Mouse (Mus musculus) intestine, postnatal 0 days (tissue): ENCODE results near the gene Col6a6. TPM values are rescaled to one million over a fixed set of nuclear protein-coding genes. Genes with fewer than 3 reads are reported as not detected.

Experiments used
- ATAC-seq: fragments of 200-750 bp; cut with Nextera tagmentation; 2 replicates; pipeline ENCODE4 v1.8.0; 2017; ENCODE audit warnings: mild to moderate bottlenecking, moderate TSS enrichment, moderate library complexity
- H3K27ac ChIP-seq: fragments of 300-500 bp; sonication (generic); 2 replicates; pipeline ENCODE4 v1.5.1; 2014; ENCODE audit warnings: mild to moderate bottlenecking, low read depth, low read length, moderate library complexity
- H3K27me3 ChIP-seq: fragments of 300-500 bp; sonication (generic); replicated peaks from 2 replicates; pipeline ENCODE4 v1.6.1; 2014; ENCODE audit warnings: low read length, mixed read lengths; ENCODE audit not compliant: control insufficient read depth, insufficient read depth
- H3K36me3 ChIP-seq: fragments of 300-500 bp; sonication (generic); 2 replicates; pipeline ENCODE4 v1.6.1; 2014; ENCODE audit warnings: mild to moderate bottlenecking, moderate library complexity; ENCODE audit not compliant: control insufficient read depth, insufficient read depth
- H3K4me1 ChIP-seq: fragments of 300-500 bp; sonication (generic); replicated peaks from 2 replicates; pipeline ENCODE4 v1.6.1; 2014; ENCODE audit warnings: antibody characterized with exemption, low read length, mixed read lengths; ENCODE audit not compliant: control insufficient read depth, insufficient read depth
- H3K4me2 ChIP-seq: fragments of 300-500 bp; sonication (generic); replicated peaks from 2 replicates; pipeline ENCODE4 v1.6.1; 2014; ENCODE audit warnings: low read depth, mild to moderate bottlenecking, moderate library complexity
- H3K4me3 ChIP-seq: fragments of 300-500 bp; sonication (generic); 2 replicates; pipeline ENCODE4 v1.5.1; 2014; ENCODE audit warnings: low read depth, low read length
- H3K9ac ChIP-seq: fragments of 300-500 bp; sonication (generic); 2 replicates; pipeline ENCODE4 v1.6.1; 2014; ENCODE audit warnings: mild to moderate bottlenecking, low read depth, low read length
- H3K9me3 ChIP-seq: fragments of 300-500 bp; sonication (generic); 2 replicates; pipeline ENCODE4 v1.6.1; 2016; ENCODE audit warnings: mixed run types; ENCODE audit not compliant: control insufficient read depth
- CTCF ChIP-seq: sonication (generic); IDR thresholded peaks from 2 replicates; pipeline ENCODE4 v1.5.1; 2016; ENCODE audit warnings: low read depth, mild to moderate bottlenecking, control low read depth, antibody characterized with exemption, moderate library complexity
- WGBS: fragments of 180-500 bp; shearing (Covaris S2); extraction: QIAGEN DNeasy Blood & Tissue Kit; methylation state at CpG from one replicate; pipeline ENCODE4 v1.1.7; 2014; 5-methylcytosine and 5-hydroxymethylcytosine counted together
- polyA plus RNA-seq: library from polyadenylated mRNA; unstranded; fragments of >200 nt; fragmentation: Nextera tagmentation; extraction: Ambion mirVana; gene quantifications from 2 replicates; pipeline ENCODE4 v1.2.1, GENCODE M21; 2015

Gene Col6a6
- polyA plus RNA-seq, 1 experiment from 2014 or later, result 0.14 TPM

DNA sequence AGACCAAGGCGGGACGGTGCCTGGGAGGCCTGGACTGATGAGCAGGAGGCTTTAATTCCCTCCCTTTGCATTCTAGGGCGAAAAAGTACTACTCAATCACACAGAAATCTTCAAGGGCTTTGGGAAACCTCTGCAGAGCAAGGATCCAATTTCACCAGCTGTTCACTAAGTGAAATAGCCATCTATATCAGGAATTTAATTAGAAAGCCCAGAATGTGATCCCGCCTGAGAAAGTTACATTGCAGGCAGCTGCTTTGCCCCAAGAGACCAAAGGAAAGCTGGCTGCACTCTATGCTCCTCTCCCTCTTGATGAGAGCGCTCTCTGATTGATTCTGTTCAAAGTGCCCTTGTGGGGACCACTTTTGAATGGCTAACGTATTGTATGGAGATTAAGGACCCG, 16.5 kb downstream of the Col6a6 start:
- Histone ChIP-seq H3K4me3 (no peak overlapping the region), H3K4me2 (no peak overlapping the region), H3K9ac (no peak overlapping the region), H3K9me3 (no peaks in the 10 kb centered on the region), H3K27me3 (no peaks in the 10 kb centered on the region), H3K36me3 (no peaks in the 10 kb centered on the region), H3K27ac (no peak overlapping the region), H3K4me1 (no peaks in the 10 kb centered on the region)
- no peak for TF ChIP-seq CTCF
- no peak for ATAC-seq
- WGBS, result 60% methylated on average over 7 of the region's 7 CpGs

DNA sequence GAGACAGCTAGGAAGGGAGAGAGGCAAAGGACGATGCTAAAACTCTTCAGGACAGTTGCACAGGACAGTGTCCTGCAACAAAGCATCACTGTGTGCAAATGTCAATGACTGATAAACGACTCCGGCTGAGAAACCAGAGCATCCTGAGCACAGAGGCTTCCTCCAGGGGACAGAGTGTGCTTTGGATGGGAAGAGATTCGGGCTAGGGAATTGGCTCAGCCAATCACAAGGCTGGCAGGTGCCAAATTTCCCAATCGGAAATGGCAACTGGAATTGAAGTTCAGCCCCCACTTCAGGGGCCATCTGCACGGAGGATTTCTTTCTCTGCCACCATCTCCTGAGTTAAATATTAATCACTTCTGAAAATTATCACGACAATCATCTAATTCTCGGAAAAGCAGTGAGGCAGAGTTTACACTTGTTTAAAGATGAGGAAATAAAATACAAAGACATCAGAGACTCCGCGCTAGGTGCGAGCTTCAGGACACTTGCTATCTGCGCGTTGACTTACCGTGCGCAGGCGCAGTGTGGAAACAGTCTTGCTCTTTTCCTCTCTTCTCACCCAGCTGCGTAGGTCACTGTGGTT, 18.9 kb downstream of the Col6a6 start:
- TF ChIP-seq CTCF, result no peak
- Histone ChIP-seq H3K36me3 (no peaks in the 10 kb centered on the region), H3K9ac (no peak overlapping the region), H3K9me3 (no peaks in the 10 kb centered on the region), H3K4me3 (no peak overlapping the region), H3K4me2 (no peak overlapping the region), H3K27ac (no peak overlapping the region), H3K27me3 (no peaks in the 10 kb centered on the region), H3K4me1 (no peaks in the 10 kb centered on the region)
- 56% methylated on average over 17 of the region's 17 CpGs for WGBS
- ATAC-seq, result no peak

DNA sequence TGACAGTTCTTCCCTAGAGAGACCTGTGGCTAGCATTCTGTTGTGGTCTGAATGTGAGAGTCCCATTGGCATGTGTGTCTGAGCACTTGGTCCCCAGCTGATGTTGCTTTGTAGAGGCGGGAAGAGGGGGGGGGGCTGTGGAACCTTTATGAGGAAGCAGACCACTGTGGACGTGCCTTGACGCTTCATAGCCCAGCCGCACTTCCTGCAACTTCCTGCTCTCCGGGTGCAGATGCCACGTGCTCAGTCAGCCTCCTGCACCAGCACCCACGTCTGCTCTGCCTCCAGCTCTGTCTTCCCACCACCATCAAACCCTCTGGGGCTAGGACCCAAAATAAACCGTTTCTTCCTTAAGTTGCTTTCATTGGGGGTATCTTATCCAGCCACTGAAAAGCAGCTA, 24.5 kb downstream of the Col6a6 start:
- Histone ChIP-seq H3K4me3 (no peak overlapping the region), H3K9me3 (no peaks in the 10 kb centered on the region), H3K27me3 (no peaks in the 10 kb centered on the region), H3K36me3 (no peaks in the 10 kb centered on the region), H3K4me2 (no peak overlapping the region), H3K9ac (no peak overlapping the region), H3K27ac (no peak overlapping the region), H3K4me1 (no peaks in the 10 kb centered on the region)
- ATAC-seq, result no peak
- TF ChIP-seq CTCF, result no peak
- 84% methylated on average over 8 of the region's 8 CpGs for WGBS

DNA sequence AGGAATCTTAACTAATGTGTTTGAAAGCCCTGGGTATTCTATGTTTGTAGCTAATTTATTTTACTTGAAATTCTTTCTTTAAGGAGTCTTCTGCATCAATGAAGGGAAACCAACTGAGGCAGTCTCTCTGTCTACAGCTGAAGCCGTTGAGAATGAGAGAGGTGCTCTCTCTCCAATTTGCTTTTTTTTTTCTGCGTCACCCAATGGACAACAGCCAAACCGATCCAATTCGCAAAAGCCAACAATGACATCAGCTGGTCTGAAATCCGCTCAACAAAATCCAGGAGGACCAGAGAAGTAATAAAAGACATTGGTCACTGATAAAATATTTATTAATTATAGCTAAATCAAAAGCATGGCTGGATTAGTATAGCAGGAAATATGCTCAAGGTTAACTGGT, 26.5 kb downstream of the Col6a6 start:
- Histone ChIP-seq H3K27me3 (no peaks in the 10 kb centered on the region), H3K36me3 (no peaks in the 10 kb centered on the region), H3K4me2 (no peak overlapping the region), H3K4me1 (no peaks in the 10 kb centered on the region), H3K9ac (no peak overlapping the region), H3K27ac (no peak overlapping the region), H3K9me3 (no peaks in the 10 kb centered on the region), H3K4me3 (no peak overlapping the region)
- no peak for ATAC-seq
- no peak for TF ChIP-seq CTCF
- 87% methylated on average over 5 of the region's 5 CpGs for WGBS

- Histone ChIP-seq H3K4me2 (no peak overlapping the region), H3K4me1 (no peaks in the 10 kb centered on the region), H3K9me3 (no peaks in the 10 kb centered on the region), H3K27me3 (0 out of 2 replicates have a peak, but pooled peaks cover 3% of the 10 kb centered on the region), H3K4me3 (no peak overlapping the region), H3K27ac (no peak overlapping the region), H3K36me3 (no peaks in the 10 kb centered on the region), H3K9ac (no peak overlapping the region)
- ATAC-seq, result no peak
- no peak for TF ChIP-seq CTCF
- 87% methylated on average over 5 of the region's 5 CpGs for WGBS
Observed at GRCm38 (mm10) chr9:105800286-105800685, 27.7 kb downstream of the Col6a6 start.

DNA sequence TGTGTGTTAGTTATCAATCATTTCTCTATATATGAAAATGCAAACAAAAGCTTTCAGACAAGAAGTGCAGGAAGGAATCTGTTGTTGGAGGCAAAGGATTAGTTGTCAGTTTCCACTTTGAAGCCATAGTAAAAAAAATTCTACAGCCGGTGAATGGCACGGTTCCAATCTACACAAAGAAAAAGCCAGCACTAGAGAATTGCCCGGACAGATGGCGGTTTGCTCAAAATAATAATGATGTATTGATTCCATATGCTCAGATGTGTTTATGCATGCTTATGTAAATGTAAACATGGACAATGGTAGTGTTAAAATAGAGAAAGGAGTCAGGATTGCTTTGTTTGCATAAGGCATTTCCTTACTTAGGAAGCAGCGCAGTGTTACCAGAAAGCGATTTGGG, 31.8 kb downstream of the Col6a6 start:
- Histone ChIP-seq H3K9me3 (no peaks in the 10 kb centered on the region), H3K9ac (no peak overlapping the region), H3K27ac (no peak overlapping the region), H3K4me2 (no peak overlapping the region), H3K36me3 (no peaks in the 10 kb centered on the region), H3K27me3 (0 out of 2 replicates have a peak, but pooled peaks cover 3% of the 10 kb centered on the region), H3K4me3 (no peak overlapping the region), H3K4me1 (no peaks in the 10 kb centered on the region)
- ATAC-seq, result no peak
- WGBS, result 39% methylated on average over 6 of the region's 6 CpGs
- TF ChIP-seq CTCF, result no peak

DNA sequence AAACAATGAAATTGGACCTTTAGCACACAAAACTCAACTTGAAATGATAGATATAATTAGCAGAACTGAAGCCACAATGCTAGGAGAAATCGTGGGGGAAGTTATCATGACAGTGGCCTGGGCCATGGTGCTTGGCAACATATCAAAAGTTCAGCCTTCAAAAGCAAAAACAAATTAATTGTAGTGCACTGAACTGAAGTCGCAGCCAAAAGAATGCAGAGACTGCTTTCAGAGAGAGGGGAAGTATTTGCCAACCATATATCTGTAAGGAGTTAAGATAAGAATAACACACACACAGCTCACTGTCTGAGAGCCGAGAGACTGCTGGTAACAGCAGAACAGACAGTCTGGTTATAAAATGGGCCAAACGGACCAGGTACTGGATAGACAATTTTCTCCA, 33.0 kb downstream of the Col6a6 start:
- no peak overlapping the region for H3K9ac ChIP-seq
- 12% methylated on average over 4 of the region's 4 CpGs for WGBS
- H3K4me1 ChIP-seq, result no peaks in the 10 kb centered on the region
- H3K9me3 ChIP-seq, result no peaks in the 10 kb centered on the region
- H3K27me3 ChIP-seq, result 0 out of 2 replicates have a peak, but pooled peaks cover 3% of the 10 kb centered on the region
- H3K27ac ChIP-seq, result no peak overlapping the region
- no peak for TF ChIP-seq CTCF
- H3K4me3 ChIP-seq, result no peak overlapping the region
- no peak overlapping the region for H3K4me2 ChIP-seq
- ATAC-seq, result no peak
- no peaks in the 10 kb centered on the region for H3K36me3 ChIP-seq
